Mouse (Mus musculus) hindbrain, postnatal 0 days (tissue): ENCODE measurements around the gene Fam71b. TPM values are rescaled to one million over a fixed set of nuclear protein-coding genes. Genes with fewer than 3 reads are reported as not detected.

Source experiments
- ATAC-seq: fragments of 200-750 bp; cut with Nextera tagmentation; 2 replicates; pipeline ENCODE4 v1.8.0; 2017; ENCODE audit warnings: mild to moderate bottlenecking, moderate TSS enrichment, moderate library complexity
- DNase-seq: peaks from one replicate; pipeline ENCODE4 v3.0.0-alpha.2; 2015; ENCODE audit warnings: low spot score
- H3K27ac ChIP-seq: fragments of 300-500 bp; sonication (generic); 2 replicates; pipeline ENCODE4 v1.5.1; 2014; ENCODE audit warnings: mild to moderate bottlenecking
- H3K27me3 ChIP-seq: fragments of 300-500 bp; sonication (generic); 2 replicates; pipeline ENCODE4 v1.6.1; 2014; ENCODE audit warnings: low read length, mixed read lengths; ENCODE audit not compliant: insufficient read depth
- H3K36me3 ChIP-seq: fragments of 300-500 bp; sonication (generic); 2 replicates; pipeline ENCODE4 v1.6.1; 2014; ENCODE audit warnings: low read length, mixed read lengths; ENCODE audit not compliant: insufficient read depth
- H3K4me1 ChIP-seq: fragments of 300-500 bp; sonication (generic); 2 replicates; pipeline ENCODE4 v1.6.1; 2014; ENCODE audit warnings: antibody characterized with exemption, low read length, mixed read lengths; ENCODE audit not compliant: insufficient read depth
- H3K4me2 ChIP-seq: fragments of 300-500 bp; sonication (generic); 2 replicates; pipeline ENCODE4 v1.6.1; 2014; ENCODE audit warnings: low read depth, mild to moderate bottlenecking, low read length, moderate library complexity, mixed read lengths
- H3K4me3 ChIP-seq: fragments of 300-500 bp; sonication (generic); 2 replicates; pipeline ENCODE4 v1.5.1; 2014; ENCODE audit warnings: low read length
- H3K9ac ChIP-seq: fragments of 300-500 bp; sonication (generic); replicated peaks from 2 replicates; pipeline ENCODE4 v1.6.1; 2014; ENCODE audit warnings: mild to moderate bottlenecking, low read length, moderate library complexity, mixed read lengths
- H3K9me3 ChIP-seq: fragments of 300-500 bp; sonication (generic); 2 replicates; pipeline ENCODE4 v1.6.1; 2016; ENCODE audit warnings: low read length, mixed read lengths
- CTCF ChIP-seq: IDR thresholded peaks from 2 replicates; pipeline ENCODE4 v1.5.1; 2016; ENCODE audit warnings: antibody characterized with exemption, control low read depth, low read depth
- WGBS: fragments of 180-500 bp; shearing (Covaris S2); extraction: QIAGEN DNeasy Blood & Tissue Kit; methylation state at CpG from one replicate; pipeline ENCODE4 v1.1.7; 2014; 5-methylcytosine and 5-hydroxymethylcytosine counted together
- polyA plus RNA-seq: library from polyadenylated mRNA; unstranded; fragments of >200 nt; fragmentation: Nextera tagmentation; extraction: Ambion mirVana; gene quantifications from 2 replicates; pipeline ENCODE4 v1.2.1, GENCODE M21; 2015
- total RNA-seq: library from RNA; depleted of rRNA; stranded (reverse); fragments of >200 nt; gene quantifications from 2 replicates; pipeline ENCODE4 v1.2.3, GENCODE M21; 2014

Gene Fam71b
- total and polyA plus RNA-seq, 2 experiments from 2014 or later, result not detected

DNA sequence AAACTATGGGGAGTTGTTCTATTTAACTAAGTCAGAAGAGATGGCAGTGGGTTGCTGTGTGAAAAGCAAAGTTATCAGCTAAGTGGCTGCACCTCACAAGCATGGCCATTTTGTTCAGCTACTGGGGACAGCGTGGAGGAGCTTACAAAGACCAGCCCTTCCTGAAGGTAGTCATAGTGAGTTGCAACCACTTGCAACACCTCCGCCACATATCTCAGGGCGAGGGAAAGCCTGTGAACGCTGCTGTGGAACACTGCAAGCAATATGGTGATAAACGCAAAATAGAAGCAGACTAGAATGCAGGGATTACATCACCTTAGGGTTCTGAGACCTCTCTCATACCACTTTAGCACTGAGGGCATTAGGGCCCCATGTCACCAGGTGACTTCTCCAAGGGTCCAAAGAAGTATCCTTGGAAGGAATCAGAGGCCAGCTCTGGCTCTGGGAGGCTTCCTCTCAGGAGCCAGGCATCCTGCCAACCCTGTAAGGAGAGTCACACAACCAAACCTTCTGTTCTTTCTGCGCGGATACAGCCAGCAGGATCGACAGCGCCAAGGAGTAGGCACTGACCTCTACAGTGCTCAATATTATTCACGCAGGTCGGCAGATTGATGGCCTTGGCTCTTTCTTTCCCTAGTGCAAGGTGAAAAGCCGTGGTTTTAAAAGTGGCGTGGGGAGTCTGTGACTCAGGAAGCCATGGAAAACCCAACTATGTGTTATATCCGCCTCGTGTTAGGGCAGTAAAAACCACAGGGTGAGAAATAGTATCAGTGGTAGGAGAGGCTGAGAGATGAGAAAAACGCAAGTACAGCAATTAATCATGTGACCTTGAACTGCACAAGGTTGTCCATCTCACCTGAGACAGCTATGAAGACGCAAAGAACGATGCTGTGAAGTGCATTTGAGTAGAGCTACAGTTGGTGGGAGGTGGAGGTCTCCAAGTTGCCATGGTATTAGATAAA is 34.0 kb upstream of the Fam71b start:
- no peaks in the 10 kb centered on the region for H3K9me3 ChIP-seq
- WGBS, result 78% methylated on average over 18 of the region's 18 CpGs
- ATAC-seq, result no peak
- H3K27me3 ChIP-seq, result no peaks in the 10 kb centered on the region
- H3K9ac ChIP-seq, result no peak overlapping the region
- H3K36me3 ChIP-seq, result no peaks in the 10 kb centered on the region
- H3K27ac ChIP-seq, result no peak overlapping the region
- no peak for TF ChIP-seq CTCF
- no peaks in the 10 kb centered on the region for H3K4me1 ChIP-seq
- H3K4me3 ChIP-seq, result no peak overlapping the region
- H3K4me2 ChIP-seq, result no peak overlapping the region
- no peak for DNase-seq

DNA sequence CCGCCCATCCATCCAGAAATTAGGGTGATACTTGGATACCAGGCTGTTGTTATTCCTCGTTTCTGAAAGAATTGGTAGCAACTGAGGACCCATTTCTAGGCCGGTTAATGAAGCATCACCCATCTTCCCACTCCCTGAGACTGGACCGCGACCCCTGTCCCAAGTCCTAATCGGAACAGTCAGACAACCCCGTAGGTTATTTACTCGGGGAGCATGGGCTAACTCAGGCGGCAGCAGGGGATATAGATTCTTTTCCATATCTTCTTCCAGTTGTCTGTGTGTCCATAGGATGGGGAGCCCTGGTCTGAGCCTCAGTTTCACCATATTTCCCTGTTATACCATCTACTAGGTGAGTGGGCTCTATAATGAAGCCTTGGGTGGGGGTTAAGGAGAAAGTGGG is 32.5 kb upstream of the Fam71b start:
- Histone ChIP-seq H3K27ac (no peak overlapping the region), H3K4me3 (no peak overlapping the region), H3K9ac (no peak overlapping the region), H3K4me2 (no peak overlapping the region), H3K4me1 (no peaks in the 10 kb centered on the region), H3K27me3 (no peaks in the 10 kb centered on the region), H3K36me3 (no peaks in the 10 kb centered on the region), H3K9me3 (no peaks in the 10 kb centered on the region)
- TF ChIP-seq CTCF, result no peak
- 94% methylated on average over 9 of the region's 9 CpGs for WGBS
- DNase-seq, result no peak
- no peak for ATAC-seq

DNA sequence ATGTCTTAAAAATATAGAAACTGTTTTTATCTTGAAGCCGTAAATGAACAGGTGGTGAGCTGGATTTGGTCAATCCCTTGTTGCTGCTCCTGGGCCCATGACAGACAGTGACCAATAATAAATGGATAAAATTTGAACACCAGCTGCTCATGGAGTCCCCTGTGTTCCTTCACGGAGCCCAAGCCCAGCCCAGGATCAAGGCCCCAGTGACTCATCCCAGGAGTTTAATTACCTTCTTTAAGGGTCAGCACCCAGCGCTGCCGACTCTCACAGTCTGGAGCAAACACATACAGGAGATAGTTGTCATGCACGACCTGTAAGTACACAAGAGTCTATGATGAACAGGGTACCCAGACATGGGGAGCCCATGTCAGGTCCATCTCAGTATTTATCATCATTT is 30.6 kb upstream of the Fam71b start:
- ATAC-seq, result no peak
- no peak for DNase-seq
- no peak for TF ChIP-seq CTCF
- Histone ChIP-seq H3K27me3 (no peaks in the 10 kb centered on the region), H3K9me3 (no peaks in the 10 kb centered on the region), H3K36me3 (no peaks in the 10 kb centered on the region), H3K4me3 (no peak overlapping the region), H3K4me2 (no peak overlapping the region), H3K27ac (no peak overlapping the region), H3K9ac (no peak overlapping the region), H3K4me1 (no peaks in the 10 kb centered on the region)
- 82% methylated on average over 5 of the region's 5 CpGs for WGBS

DNA sequence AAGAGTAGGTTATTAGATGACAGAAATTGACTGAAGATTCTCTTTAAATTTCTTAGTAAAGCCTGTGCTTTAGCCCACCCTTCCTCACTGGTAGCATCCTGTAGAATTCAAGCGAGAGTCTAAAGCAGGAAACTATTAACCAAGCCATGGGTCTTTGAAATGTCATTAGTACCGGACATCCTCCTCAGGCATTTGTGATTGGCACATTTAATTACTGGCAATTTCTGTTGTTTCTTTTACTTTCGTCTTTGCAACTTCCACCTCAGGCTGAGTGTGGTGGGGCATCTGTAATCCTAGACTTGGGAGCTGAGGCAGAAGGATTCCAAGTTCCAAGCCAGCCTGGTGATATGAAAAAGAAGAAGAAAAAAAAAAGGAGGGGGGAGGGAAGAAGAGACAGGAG is 30.0 kb upstream of the Fam71b start:
- no peak for TF ChIP-seq CTCF
- Histone ChIP-seq H3K4me3 (no peak overlapping the region), H3K27me3 (no peaks in the 10 kb centered on the region), H3K36me3 (no peaks in the 10 kb centered on the region), H3K9me3 (no peaks in the 10 kb centered on the region), H3K4me2 (no peak overlapping the region), H3K27ac (no peak overlapping the region), H3K4me1 (no peaks in the 10 kb centered on the region), H3K9ac (no peak overlapping the region)
- DNase-seq (no peak), ATAC-seq (no peak)
- WGBS, result 74% methylated on average over 3 of the region's 3 CpGs

DNA sequence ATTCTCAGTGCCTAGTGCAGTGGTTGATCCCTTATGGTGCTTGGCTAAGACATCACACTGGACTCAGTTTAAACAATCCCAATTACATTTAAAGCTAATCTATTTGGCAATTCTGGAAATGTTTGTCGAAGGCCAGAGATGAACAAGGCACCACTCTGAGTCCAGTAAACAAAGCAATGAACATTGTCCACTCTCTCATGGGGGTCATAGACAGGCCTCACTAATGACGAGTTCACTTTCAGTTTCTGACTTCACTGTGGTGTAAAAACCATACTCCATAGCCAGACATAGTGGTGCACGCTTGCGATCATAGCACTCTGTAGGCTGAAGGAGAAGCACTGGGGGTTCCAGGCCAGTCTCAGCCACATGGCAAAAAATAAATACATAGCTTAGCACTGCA is 25.9 kb upstream of the Fam71b start:
- Histone ChIP-seq H3K9ac (no peak overlapping the region), H3K4me2 (no peak overlapping the region), H3K9me3 (no peaks in the 10 kb centered on the region), H3K4me3 (no peak overlapping the region), H3K27ac (no peak overlapping the region), H3K36me3 (no peaks in the 10 kb centered on the region), H3K4me1 (no peaks in the 10 kb centered on the region), H3K27me3 (no peaks in the 10 kb centered on the region)
- 86% methylated on average over 4 of the region's 4 CpGs for WGBS
- DNase-seq (no peak), ATAC-seq (no peak)
- no peak for TF ChIP-seq CTCF

DNA sequence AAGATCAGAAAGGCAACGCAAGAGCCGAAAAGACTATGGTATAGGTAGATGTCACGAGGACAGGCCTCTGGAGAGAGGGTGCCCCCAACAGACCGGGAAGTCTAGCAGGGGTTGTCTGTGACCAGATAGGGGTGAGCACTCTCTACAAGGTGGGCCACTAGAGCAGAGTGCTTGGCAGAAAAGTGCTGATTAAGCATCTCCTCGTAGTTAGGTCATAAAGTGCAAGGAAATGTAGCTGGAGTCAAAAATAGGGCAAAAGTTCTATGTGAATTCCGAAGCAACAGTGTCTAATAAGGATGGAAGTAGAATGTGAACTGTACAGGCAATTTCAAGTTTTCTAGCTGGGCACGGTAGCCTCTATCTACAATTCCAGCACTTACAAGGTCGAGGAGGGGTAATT is 25.1 kb upstream of the Fam71b start:
- Histone ChIP-seq H3K4me2 (no peak overlapping the region), H3K27ac (no peak overlapping the region), H3K4me1 (no peaks in the 10 kb centered on the region), H3K9me3 (no peaks in the 10 kb centered on the region), H3K4me3 (no peak overlapping the region), H3K27me3 (no peaks in the 10 kb centered on the region), H3K36me3 (no peaks in the 10 kb centered on the region), H3K9ac (no peak overlapping the region)
- DNase-seq, result no peak
- WGBS, result 90% methylated on average over 8 of the region's 8 CpGs
- ATAC-seq, result no peak
- TF ChIP-seq CTCF, result no peak

DNA sequence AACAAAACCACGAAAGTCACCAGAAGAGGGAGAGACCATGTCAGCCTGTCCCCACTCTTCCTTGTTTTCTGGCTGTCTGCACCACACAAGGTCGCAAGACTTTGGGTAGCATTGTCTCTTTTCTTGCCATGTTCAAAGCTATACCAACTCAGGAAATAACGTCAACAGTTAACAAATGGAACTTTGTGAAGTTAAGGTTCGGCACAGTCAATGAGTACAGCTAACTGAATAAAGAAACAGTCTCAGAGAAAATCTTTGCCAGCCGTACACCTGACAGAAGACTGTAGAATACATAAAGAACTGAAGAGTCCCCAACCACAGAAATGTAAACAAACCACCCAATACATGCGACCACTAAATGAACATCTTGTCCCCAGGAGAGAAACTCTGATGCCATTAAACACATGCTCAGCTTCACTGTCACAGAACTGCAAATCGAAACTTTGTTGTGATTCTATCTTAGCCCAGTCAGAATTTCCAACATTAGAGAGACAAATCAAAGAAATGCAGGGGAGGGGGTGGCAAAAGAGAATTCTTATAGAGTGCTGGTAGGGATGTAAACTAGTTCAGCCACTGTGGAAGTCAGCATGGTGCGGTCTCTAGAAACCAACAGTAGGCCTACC is 23.9 kb upstream of the Fam71b start:
- WGBS, result 86% methylated on average over 8 of the region's 8 CpGs
- TF ChIP-seq CTCF, result no peak
- DNase-seq (no peak), ATAC-seq (no peak)
- Histone ChIP-seq H3K4me1 (no peaks in the 10 kb centered on the region), H3K4me3 (no peak overlapping the region), H3K9me3 (no peaks in the 10 kb centered on the region), H3K27me3 (no peaks in the 10 kb centered on the region), H3K36me3 (no peaks in the 10 kb centered on the region), H3K4me2 (no peak overlapping the region), H3K27ac (no peak overlapping the region), H3K9ac (no peak overlapping the region)
